Mouse (Mus musculus) heart, postnatal 0 days (tissue): ENCODE measurements at regions not wholly inside any gene's neighbourhood (a gene's known extent, or its start where the extent isn't known, plus 50 kb on each side); places are given as distances from the start of the nearest gene placed in this dataset.

Experiments used
- CTCF ChIP-seq: IDR thresholded peaks from 2 replicates; pipeline ENCODE4 v1.5.1; 2016; ENCODE audit warnings: antibody characterized with exemption, control low read depth, low read depth
- EP300 ChIP-seq: IDR thresholded peaks from 2 replicates; pipeline ENCODE4 v1.6.1; 2016; ENCODE audit warnings: antibody characterized with exemption, low read depth

- TF ChIP-seq CTCF (no peak), EP300 (no peak)
These were observed 673.0 kb upstream of the Nr2f1 start for GRCm38 (mm10) chr13:78872582-78872981.
